Mouse (Mus musculus) small intestine, adult 2 months (tissue): Measurements from ENCODE around the gene Olfr1532-ps1.

Source experiments
- CTCF ChIP-seq: fragments of 200-500 bp; IDR thresholded peaks from 2 replicates; pipeline ENCODE4 v1.5.1; 2012; ENCODE audit warnings: low read depth, mild to moderate bottlenecking, control low read depth, inconsistent platforms, low read length, moderate library complexity, mixed read lengths; ENCODE audit not compliant: insufficient replicate concordance, insufficient read length; ENCODE audit errors: extremely low read depth
- POLR2A ChIP-seq: fragments of 200-500 bp; IDR thresholded peaks from 2 replicates; pipeline ENCODE4 v1.6.1; 2012; ENCODE audit warnings: low read depth, mild to moderate bottlenecking, control low read depth, inconsistent platforms, low read length, moderate library complexity

- no peak for TF ChIP-seq CTCF
- no peak for TF ChIP-seq POLR2A
Measured at GRCm38 (mm10) chr7:106948212-106948611, 40.4 kb downstream of the Olfr1532-ps1 start, which contains the start of gene Olfr710.
